Mouse (Mus musculus) olfactory bulb, adult 2 months (tissue): ENCODE data around the gene Slc35b2. TPM values are rescaled to one million over a fixed set of nuclear protein-coding genes. Genes with fewer than 3 reads are reported as not detected.

Source experiments
- H3K27ac ChIP-seq: fragments of 200-500 bp; 2 replicates; pipeline ENCODE4 v1.5.1; 2012; ENCODE audit warnings: low read depth, low read length; ENCODE audit not compliant: insufficient read depth
- H3K4me1 ChIP-seq: fragments of 200-500 bp; 2 replicates; pipeline ENCODE4 v1.6.1; 2012; ENCODE audit warnings: low read length; ENCODE audit not compliant: control insufficient read depth, insufficient read depth
- H3K4me3 ChIP-seq: fragments of 200-500 bp; 2 replicates; pipeline ENCODE4 v1.5.1; 2012; ENCODE audit warnings: mild to moderate bottlenecking, low read depth, low read length, moderate library complexity; ENCODE audit not compliant: insufficient read depth
- CTCF ChIP-seq: fragments of 200-500 bp; IDR thresholded peaks from 2 replicates; pipeline ENCODE4 v1.5.1; 2012; ENCODE audit warnings: low read depth, mild to moderate bottlenecking, low read length, moderate library complexity; ENCODE audit not compliant: insufficient read depth
- POLR2A ChIP-seq: fragments of 200-500 bp; IDR thresholded peaks from 2 replicates; pipeline ENCODE4 v1.6.1; 2012; ENCODE audit warnings: mild to moderate bottlenecking, low read depth, low read length, moderate library complexity; ENCODE audit not compliant: insufficient read depth
- WGBS: fragments of 180-500 bp; shearing (Covaris S2); methylation state at CpG from one replicate; pipeline ENCODE4 v1.1.7; 2018; 5-methylcytosine and 5-hydroxymethylcytosine counted together
- polyA plus RNA-seq: library from polyadenylated mRNA; stranded (reverse); fragments of >200 nt; gene quantifications from 2 replicates; pipeline ENCODE4 v1.2.4, GENCODE M21; 2012; ENCODE audit warnings: low replicate concordance; ENCODE audit not compliant: missing spikeins, insufficient read depth, insufficient read length

Gene Slc35b2
- polyA plus RNA-seq, 1 experiment: not detected

- H3K4me3 ChIP-seq: no peak within 1 kb of the TSS
- WGBS: 24% methylated on average over 32 of the region's 32 CpGs
- no peak for TF ChIP-seq CTCF
- no peak for TF ChIP-seq POLR2A
- H3K4me1 ChIP-seq: peaks cover 32% of the 10 kb centered on the region
- no peak within 1 kb of the TSS for H3K27ac ChIP-seq
These were observed 36.0 kb downstream of the Slc35b2 start, which contains the start of gene Slc29a1 for GRCm38 (mm10) chr17:45599446-45600242. Slc29a1 (minus strand) TSS chr17:45599606.

DNA sequence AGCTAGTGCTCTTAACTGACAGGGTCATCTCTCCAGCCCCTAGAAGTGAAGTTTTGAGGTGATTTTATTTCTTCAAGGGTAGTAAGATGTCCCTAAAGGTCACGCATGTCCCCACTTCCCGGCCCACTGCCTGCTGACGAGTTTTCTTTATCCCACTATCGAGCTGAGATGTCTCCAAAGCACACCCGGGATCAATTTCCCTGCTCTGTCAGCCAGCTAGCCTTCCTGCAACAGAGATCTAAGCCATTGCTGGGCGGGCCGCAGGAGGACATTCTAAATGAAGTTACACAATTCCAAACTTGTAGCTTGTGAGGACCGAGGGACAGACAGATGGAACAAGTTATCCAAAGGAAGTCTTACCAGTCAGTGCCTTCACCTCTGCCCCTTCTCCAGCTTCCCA, 36.6 kb downstream of the Slc35b2 start:
- no peak overlapping the region for H3K4me3 ChIP-seq
- 90% methylated on average over 8 of the region's 8 CpGs for WGBS
- H3K4me1 ChIP-seq: peaks cover 26% of the 10 kb centered on the region
- no peak for TF ChIP-seq POLR2A
- no peak for TF ChIP-seq CTCF
- H3K27ac ChIP-seq: no peak overlapping the region

DNA sequence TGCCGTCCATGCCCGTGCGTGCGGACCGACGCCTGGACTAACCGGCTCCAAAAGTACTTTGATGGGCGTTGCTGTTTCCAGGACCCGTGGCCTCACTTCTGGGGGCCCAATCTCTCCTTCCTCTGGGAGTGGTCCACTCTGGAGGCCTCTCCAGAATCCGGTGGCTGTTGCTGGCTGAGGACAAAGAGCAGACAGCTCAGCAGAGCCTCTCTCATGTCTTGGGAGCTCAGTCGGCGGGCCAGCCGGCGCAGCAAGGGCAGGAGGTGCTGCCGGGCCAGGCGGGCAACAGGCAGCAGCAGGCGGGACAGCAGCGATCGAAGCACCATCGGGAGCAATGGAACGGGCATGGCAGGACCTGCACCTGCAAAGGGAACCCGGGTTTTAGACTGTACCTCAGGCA, 37.7 kb downstream of the Slc35b2 start:
- Histone ChIP-seq H3K27ac (no peak overlapping the region), H3K4me3 (no peak overlapping the region), H3K4me1 (peaks cover 16% of the 10 kb centered on the region)
- TF ChIP-seq POLR2A: no peak
- no peak for TF ChIP-seq CTCF
- WGBS: 58% methylated on average over 22 of the region's 22 CpGs

- WGBS: 72% methylated on average over 6 of the region's 6 CpGs
- H3K27ac ChIP-seq: no peak within 1 kb of the TSS
- no peak within 1 kb of the TSS for H3K4me3 ChIP-seq
- peaks cover 10% of the 10 kb centered on the region for H3K4me1 ChIP-seq
- TF ChIP-seq POLR2A: no peak
- TF ChIP-seq CTCF: no peak
These were observed 38.2 kb downstream of the Slc35b2 start, which contains the start of gene Mymx for GRCm38 (mm10) chr17:45601877-45602304. Mymx (minus strand) TSS chr17:45602102.

- TF ChIP-seq POLR2A (no peak), CTCF (no peak)
- WGBS: 81% methylated on average over 3 of the region's 3 CpGs
- no peak overlapping the region for H3K27ac ChIP-seq
- no peak overlapping the region for H3K4me3 ChIP-seq
- H3K4me1 ChIP-seq: peaks cover 5% of the 10 kb centered on the region
These were observed 39.3 kb downstream of the Slc35b2 start for GRCm38 (mm10) chr17:45602984-45603383.

DNA sequence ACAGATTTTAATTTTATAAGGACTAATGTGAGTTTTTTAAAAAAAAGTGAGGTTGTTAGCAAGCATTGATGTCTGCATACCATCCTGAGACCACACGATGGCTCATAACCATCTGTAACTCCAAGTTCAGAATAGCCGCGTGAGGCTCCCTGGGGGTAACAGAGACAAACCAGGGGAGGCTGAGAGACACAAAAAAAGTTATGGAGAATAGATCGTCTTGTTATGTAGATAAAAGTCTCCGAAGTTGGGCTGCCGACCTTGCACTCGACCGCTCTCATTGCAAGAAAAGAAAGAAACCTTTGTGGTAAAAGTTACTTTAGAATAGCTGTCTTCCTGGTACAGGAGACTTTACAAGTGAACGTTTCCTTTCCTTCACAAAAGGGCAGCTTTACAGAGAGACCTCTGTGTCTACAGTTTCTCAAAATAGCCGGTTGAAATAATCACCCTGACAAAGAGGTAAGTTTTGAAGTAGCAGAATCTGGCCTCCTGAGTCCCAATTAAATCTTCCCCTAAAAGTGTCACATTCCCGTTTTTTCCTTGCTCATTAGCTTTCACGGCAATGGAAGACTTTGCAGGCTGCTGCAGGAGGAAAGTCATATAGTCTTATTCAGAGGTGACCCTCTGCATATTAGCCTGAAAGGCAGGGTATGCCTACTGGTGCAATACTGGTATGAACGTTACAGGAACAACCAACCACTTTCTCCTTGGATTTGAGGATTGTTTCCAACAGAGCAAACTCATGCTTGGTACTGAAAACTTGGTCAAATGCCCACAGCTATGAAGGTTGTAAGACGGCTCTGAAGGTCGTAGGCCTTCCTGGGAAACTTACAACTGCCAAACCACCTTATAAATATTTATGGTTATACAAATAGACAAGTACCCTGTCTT, 43.6 kb downstream of the Slc35b2 start:
- 61% methylated on average over 15 of the region's 15 CpGs for WGBS
- Histone ChIP-seq H3K4me1 (no peaks in the 10 kb centered on the region), H3K4me3 (no peak overlapping the region), H3K27ac (no peak overlapping the region)
- TF ChIP-seq POLR2A (no peak), CTCF (no peak)

GRCm38 (mm10) chr17:45608396-45608795, 44.7 kb downstream of the Slc35b2 start:
- 91% methylated on average over 4 of the region's 4 CpGs for WGBS
- Histone ChIP-seq H3K27ac (no peak overlapping the region), H3K4me3 (no peak overlapping the region), H3K4me1 (no peaks in the 10 kb centered on the region)
- TF ChIP-seq POLR2A (no peak), CTCF (no peak)

DNA sequence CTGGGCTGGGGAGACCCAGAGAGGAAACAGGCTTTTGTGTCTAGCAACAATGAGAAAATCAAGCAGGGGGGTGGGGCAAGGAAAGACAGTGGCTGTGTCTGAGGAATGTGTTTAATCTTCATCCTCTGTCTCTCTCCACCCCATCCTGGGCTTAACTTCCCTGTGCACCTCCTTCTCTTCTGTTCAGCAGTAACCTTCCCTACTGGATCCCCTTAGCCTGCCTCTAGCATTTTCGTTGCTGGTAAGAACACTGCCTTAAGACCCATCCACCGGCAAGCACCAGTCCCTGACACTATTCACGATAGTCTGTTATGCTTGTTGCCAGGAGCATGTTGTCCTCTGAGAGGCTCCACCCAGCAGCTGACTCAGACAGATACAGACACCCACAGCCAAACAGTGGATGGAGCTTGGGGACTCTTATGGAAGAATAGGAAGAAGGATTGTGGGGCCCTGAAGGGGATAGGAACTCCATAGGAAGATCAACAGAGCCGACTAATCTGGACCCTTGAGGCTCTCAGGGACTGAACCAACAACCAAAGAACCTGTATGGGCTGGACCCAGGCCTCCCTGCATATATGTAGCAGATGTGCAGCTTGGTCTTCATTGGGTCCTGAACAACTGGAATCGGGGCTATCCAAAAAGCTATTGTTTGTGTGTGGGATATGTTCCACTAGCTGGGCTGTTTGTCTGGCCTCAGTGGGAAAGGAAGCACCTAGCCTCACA, 46.6 kb downstream of the Slc35b2 start:
- Histone ChIP-seq H3K4me3 (no peak overlapping the region), H3K27ac (no peak overlapping the region), H3K4me1 (no peaks in the 10 kb centered on the region)
- WGBS: 30% methylated on average over 5 of the region's 5 CpGs
- TF ChIP-seq CTCF (no peak), POLR2A (no peak)

DNA sequence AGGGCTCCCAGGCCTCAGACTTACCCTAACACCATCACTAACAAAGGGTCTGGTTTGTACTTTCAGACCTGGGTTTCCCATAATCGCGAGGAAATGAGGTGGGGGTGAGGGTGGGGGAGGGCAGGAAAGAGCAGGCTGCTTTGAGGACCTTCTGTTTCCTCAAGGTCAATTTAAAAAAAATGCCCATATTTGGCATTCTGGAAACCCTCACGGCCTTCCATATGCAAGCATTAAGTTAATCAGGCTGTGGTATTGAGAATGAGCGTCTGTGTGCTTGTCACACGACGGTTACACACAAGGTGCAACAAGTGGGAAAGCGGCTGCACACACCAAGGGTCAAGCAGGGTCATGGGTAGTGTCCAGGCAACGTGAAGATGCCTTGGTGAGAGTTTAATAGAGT, 48.3 kb downstream of the Slc35b2 start:
- 83% methylated on average over 8 of the region's 8 CpGs for WGBS
- TF ChIP-seq CTCF (no peak), POLR2A (no peak)
- H3K27ac ChIP-seq: no peak overlapping the region
- no peaks in the 10 kb centered on the region for H3K4me1 ChIP-seq
- H3K4me3 ChIP-seq: no peak overlapping the region
